Mouse (Mus musculus): Measurements from ENCODE around the gene Rapgefl1.

Rapgefl1 gene

DNA sequence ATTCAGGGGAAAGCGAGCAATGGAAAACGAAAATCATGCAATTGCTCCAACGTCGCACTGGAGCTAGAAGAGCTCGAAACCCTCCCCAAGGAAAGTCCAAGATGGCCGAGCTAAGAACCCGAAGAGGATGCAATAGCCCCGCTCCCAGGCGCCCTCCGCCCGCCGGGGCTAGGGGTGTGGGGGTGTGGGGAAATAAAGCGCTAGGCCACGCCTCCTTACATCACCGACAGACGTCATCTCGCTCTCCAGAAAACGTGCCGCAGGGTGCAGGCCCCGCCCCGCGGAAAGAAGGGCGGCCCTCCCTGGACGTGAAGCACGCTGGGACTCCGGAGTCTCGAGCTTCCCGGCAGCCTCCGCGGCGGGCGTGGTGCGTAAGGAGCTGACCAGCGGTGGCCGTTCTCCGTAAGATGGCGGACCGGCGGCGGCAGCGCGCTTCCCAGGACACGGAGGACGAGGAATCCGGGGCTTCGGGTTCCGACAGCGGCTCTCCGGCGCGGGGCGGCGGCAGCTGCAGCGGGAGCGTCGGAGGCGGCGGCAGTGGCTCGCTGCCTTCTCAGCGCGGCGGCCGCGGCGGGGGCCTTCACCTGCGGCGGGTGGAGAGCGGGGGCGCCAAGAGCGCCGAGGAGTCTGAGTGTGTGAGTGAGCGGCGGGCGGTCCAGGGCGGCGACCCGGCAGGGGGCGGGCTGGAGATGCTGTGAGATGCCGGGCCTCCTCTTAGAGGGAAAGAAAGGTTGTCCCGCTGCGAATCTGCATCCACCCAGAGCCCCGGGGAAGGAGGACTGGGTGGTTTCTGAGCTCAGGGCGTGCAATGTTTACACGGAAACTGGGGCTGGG is 26.9 kb upstream of the Rapgefl1 start:
- in situ Hi-C loops (cut with MboI, MseI) = no loop called here

DNA sequence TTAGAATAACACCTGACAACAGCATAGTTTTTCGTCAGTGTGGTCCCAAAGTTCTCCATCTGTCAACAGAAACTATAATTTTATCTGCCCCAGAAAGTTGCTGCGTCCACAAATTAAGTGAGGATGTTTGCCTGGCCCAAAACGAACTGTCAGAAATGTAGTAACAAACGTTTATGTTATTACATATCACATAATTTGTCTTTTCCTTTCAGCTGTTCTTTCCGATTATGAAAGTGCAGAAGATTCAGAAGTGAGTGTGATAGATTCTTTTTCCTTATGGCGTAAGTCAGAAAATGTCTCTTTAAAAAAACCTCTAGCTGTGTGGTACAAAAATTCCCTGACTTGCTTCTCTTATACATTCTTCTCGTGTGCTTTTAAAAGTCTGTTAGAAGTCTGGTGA is 25.9 kb upstream of the Rapgefl1 start:
- in situ Hi-C loops (cut with MboI, MseI) = no loop called here

DNA sequence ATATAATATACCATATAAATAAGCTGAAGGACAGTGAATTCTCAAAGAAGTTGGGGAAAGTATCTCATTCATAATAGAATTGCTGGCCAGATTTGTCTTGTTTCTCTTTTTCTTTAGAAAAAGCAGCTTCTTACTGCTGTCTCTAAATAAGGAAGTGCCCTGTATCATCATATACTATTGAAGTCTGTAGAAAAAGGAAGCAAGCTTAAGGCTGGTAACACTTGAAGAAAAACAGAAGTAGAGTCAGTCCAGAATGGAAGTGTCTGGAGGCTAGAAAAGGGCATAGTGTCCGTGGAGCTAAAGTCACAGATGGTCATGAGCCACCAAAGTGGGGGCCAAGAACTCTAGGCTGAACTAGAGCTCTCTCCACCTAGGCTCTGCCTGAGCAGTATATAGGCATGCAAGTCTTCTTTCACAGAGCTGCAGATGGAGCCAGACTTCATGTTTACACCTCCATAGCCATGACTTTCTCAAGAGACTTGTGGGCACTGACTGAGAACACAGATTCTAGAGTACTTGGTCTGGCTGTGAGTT is 19.8 kb upstream of the Rapgefl1 start:
- in situ Hi-C loops (cut with MboI, MseI) = no loop called here

DNA sequence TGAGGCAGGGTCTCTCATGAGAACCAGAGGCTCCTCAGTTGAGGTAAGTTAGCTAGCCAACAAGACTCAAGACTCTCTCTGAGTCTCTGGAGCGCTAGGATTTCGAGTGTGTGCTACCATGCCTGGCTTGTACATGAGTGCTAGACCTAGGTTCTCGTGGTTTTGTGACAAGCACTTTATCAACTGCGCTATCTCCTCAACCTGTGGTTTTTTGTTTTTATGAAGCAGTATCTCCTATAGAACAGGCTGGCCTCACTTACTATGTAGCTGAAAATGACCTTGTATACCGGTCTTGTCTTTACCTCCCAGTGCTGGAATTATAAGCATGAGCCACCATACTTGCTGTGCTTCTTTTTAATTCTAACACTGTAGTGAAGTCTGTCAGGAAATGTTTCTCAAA is 15.6 kb upstream of the Rapgefl1 start:
- in situ Hi-C loops (cut with MboI, MseI) = loop anchor here in 1 of 2 experiments (5.0 to 10.0 kb wide), 2 partner anchors 186 to 1596 kb away; no protein-coding TSS in a partner anchor

DNA sequence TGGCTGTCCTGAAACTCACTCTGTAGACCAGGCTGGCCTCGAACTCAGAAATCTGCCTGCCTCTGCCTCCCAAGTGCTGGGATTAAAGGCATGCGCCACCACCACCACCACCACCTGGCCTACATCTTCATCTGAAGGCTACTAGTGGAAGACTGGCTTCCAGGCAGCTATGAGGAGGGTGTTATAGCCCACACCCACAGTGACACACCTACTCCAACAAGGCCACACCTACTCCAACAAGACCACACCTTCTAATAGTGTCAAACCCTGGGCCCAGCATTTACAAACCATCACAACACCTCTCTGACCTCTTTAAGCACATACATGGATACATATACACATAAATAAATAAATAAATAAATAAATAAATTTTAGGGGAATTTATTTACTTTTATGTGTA is 10.5 kb upstream of the Rapgefl1 start:
- in situ Hi-C loops (cut with MboI, MseI) = loop anchor here in 1 of 2 experiments (10.0 kb wide), 1 partner anchor 1601 kb away; no protein-coding TSS in a partner anchor

DNA sequence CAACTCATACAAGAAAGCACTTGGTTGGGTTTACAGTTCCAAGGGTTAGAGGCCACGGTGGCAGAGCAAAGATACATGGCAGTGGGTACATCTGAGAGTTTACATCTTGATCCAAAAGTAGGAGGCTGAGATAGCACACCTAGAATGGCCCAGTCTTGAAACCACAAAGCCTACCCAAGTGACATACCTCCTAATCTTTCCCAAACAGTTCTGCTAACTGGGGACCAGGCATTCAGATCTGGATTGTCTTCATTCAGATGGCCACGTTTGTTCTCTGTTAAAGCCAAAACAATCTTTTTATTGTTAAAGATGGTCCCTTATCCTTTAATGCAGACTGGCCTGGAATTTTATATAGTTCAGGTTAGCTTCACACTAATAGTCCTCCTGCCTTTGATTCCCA is 8.7 kb upstream of the Rapgefl1 start:
- in situ Hi-C loops (cut with MboI, MseI) = loop anchor here in 1 of 2 experiments (10.0 kb wide), 1 partner anchor 1603 kb away; no protein-coding TSS in a partner anchor

DNA sequence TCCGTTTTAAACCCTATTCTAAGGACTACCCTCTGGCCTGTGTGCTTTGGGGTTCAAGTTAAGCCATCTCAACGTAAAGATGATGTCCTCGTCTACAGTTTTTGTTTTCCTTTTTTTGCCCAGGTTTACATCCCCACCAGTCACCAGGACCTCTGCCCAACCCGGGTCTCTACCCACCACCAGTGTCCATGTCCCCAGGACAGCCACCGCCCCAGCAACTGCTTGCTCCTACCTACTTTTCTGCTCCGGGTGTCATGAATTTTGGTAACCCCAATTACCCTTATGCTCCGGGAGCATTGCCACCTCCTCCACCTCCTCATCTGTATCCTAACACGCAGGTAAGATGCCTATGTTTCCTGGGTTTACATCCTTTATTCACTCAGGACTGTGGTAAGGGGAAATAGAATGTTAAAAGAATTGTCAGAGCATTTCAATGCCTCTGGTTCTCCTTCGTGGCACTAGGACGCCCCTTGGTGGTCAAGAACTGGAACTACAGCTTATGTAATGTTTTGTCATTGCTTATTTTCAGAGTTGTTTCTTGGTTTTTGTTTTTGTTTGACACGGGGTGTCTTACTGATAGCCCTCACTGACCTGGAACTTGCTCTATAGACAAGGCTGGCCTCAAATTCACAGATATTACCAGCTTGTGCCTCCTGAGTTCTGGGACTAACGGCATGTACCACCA is 7.4 kb upstream of the Rapgefl1 start:
- in situ Hi-C loops (cut with MboI, MseI) = loop anchor here in 1 of 2 experiments (10.0 kb wide), 1 partner anchor 1604 kb away; no protein-coding TSS in a partner anchor

DNA sequence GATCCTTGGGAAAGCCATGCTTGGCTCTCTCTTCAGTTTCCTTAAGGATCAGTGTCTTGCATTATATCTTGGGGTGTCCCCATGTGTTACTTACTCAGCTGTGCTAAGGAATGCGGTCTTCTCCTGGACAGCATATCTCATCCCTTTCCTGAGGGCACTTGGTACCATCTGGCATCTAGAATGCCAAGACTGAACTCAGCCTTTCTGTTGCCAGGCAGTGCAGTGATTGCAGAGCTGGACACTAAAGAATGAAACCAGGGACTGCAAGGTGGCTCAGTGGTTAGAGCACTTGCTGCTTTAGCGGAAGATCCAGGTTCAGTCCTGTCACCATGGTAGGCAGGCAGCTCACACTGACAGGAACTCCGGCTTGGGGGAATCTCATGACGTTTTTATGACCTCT is 6.7 kb upstream of the Rapgefl1 start:
- in situ Hi-C loops (cut with MboI, MseI) = loop anchor here in 1 of 2 experiments (10.0 kb wide), 1 partner anchor 1605 kb away; no protein-coding TSS in a partner anchor

DNA sequence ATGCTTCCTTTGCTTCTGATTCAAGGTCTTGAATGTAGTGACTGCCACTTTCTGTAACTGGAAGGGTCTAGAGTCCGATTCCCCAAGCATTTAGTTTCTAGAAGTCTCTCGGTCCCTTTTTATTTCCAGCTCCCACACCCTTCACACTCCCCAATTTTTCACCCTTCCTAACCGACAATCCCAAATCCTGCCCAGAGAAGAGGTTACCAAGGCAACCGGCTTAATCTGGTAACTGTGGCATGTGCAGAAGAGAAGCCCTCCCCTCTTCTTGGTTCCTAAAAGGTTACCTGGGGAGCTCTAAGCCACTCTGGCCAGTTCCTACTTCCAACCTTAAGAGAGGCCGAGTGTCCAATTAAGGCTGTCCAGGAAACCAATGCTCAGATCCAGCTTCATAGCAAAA is 1.3 kb upstream of the Rapgefl1 start:
- in situ Hi-C loops (cut with MboI, MseI) = no loop called here

DNA sequence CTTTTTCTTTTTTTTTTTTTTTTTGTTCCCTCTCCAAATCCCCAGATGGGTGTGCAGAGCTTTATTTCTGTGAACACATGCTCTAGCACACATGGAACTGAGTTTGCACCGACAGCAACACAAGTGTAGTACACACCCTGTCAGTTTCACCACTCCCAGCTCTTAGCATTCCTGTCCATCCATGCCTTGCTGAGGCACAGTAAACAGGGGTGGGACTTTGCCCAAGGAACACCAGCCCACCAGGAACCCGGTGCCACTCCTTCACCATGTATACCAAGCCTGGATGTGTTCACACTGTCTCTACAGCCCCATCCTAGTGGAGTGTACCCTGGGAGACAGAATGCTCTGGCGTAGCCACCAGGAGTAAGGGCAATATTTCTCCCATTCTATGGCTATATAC is 860 bp upstream of the Rapgefl1 start:
- in situ Hi-C loops (cut with MboI, MseI) = no loop called here

DNA sequence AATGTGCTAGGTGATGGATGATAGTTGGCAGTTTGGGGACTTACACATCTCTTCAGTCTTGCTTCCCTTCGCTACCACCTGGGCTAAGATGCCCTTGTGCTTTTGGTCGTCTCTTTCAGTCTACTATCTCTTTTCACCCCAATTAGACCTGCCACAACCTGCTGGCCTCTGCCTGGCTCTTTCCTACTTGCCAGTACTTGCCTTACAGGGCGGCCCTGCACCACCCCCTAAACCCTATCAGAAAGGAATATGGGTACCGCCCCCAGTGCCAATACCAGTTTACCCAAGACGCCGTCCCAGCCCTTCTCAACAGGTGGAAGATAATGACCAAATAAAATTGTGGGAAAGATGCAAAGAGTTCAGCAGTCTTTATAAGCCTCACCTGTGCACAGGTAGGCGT is 457 bp upstream of the Rapgefl1 start:
- in situ Hi-C loops (cut with MboI, MseI) = no loop called here

DNA sequence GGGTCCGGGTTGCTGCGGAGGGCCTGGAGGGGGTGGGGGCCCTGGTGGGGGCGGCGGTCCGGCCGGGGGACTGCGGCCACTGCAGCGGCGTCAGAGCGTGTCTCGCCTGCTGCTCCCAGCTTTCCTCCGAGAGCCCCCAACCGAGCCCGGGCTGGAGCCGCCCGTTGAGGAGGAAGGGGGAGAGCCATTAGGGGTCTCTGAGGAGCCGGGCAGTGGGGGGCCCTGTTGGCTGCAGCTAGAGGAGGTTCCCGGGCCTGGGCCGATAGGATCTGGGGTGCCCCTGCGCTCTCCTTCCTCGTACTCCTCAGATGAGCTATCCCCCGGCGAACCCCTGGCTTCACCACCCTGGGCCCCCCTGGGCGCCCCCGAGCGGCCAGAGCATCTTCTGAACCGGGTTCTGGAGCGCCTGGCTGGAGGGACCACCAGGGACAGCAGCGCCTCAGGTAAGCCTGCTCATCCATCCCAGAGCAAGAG is 683 bp downstream of the Rapgefl1 start:
- in situ Hi-C loops (cut with MboI, MseI) = no loop called here

DNA sequence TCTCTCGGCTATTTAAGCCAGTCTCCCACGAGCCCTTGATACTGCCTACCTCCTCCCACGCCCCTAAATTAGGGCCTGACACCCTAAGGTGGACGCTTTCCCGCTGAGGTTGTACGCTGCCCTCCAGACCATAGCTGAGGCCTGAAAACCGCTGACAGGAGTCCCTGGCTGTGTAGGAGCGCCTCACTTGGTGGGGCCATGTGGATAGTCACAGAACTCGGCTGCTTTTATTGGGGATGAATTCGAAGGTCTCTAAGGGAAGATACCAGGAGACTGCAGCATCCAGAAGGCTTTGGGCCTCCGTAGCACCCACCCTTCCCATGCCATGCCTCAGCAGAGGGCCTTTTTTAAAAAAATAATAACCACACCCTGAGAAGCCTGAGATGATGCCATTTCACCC is 1.3 kb downstream of the Rapgefl1 start:
- in situ Hi-C loops (cut with MboI, MseI) = no loop called here

DNA sequence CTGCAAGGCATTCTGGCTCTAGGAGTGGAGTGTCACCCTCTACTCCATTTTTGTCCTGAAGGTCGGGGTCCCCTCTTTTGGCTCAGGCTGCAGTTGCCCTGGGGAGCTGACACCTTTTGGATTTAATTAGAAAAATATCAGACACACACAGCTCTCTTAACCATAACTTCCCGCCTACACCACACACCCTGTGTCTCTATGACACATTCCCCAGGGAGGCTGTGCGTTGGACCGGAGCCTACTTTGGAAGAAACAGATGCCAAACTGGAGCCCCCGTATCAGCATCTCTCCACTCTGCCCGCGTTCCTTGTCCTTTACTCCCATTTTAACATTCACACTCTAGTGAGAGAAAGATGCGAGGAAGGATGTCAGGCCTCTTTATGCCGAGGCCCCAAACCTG is 1.9 kb downstream of the Rapgefl1 start:
- in situ Hi-C loops (cut with MboI, MseI) = no loop called here

DNA sequence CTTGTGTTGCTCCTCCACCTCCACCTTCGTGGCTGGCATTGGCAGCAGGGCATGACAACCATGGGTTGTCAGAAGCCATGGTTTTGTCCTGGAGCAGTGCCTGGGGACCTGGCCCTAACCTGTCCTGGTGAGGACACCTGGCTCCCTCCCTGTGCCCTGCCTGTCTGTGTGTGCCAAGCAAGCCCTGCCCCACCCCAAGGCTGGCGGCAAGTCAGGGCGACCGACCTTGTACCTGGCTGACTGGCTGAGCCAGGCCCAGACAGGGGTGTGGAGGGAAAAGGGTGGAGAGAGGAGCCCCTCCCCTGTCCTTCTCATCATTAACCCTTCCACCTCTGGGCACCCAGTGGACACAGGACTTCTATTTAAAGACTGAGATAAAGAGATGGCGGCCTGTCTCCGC is 2.8 kb downstream of the Rapgefl1 start:
- in situ Hi-C loops (cut with MboI, MseI) = no loop called here

DNA sequence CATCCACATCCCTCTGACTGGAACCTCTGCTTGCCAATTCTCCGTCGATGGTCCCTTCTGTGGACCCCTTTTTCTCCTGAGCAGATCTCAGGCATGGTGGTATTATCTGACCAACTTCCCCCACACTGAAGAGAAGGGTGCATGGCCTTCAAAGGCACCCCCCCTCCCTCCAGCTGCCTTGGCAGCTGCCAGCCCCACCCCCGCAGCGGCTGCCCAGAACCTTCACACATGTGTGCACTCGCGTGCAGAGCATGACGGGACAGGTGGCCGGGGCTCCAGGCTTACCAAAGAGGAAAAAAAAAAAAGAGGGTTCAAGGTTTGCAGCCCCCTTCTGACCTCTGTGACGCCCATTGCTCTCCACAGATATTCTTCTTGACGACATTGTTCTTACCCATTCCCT is 3.3 kb downstream of the Rapgefl1 start:
- in situ Hi-C loops (cut with MboI, MseI) = no loop called here

DNA sequence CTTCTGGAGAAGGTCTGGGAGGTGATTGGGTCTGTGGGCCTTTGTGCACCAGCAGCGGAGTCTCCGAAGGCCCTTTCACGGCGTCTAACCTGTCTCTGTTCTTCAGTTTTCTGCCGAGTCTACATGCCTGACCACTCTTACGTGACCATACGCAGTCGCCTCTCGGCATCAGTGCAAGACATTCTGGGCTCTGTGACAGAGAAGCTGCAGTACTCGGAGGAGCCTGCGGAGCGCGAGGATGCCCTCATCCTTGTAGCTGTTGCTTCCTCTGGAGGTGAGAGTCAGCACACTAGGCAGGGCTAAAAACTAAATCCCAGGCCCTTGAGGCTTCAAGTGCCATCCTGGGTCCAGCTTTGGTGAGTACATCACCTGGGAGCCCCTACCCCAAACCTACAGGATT is 9.4 kb downstream of the Rapgefl1 start:
- in situ Hi-C loops (cut with MboI, MseI) = no loop called here

DNA sequence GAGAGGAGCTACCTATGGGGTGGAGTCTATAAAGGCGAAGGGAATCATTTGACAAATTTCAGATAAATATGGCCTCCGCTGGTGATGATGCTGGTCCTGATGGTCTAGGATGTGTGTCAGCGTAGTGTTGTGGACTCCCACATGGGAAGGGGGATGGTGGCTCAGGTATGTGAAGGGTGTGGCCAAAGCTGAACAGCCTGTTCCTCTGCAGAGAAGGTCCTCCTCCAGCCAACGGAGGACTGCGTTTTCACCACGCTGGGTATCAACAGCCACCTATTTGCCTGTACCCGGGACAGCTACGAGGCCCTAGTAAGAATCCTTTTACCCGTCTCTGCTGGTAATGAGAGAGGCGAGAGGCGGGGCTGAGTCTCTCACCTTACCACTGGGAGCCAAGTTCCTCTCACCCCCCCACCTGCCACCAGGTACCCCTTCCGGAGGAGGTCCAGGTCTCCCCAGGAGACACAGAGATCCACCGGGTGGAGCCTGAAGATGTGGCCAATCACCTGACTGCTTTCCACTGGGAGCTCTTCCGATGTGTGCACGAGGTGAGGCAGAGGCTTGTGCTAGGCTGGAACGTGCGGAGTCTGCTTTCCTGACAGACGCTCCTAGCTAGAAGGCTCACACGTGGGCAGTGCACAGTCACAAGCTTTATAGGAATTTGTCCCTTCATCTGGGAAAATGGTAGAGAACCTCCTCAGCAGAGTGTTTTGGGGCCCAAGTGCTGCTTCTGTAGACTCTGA is 10.4 kb downstream of the Rapgefl1 start:
- in situ Hi-C loops (cut with MboI, MseI) = no loop called here

DNA sequence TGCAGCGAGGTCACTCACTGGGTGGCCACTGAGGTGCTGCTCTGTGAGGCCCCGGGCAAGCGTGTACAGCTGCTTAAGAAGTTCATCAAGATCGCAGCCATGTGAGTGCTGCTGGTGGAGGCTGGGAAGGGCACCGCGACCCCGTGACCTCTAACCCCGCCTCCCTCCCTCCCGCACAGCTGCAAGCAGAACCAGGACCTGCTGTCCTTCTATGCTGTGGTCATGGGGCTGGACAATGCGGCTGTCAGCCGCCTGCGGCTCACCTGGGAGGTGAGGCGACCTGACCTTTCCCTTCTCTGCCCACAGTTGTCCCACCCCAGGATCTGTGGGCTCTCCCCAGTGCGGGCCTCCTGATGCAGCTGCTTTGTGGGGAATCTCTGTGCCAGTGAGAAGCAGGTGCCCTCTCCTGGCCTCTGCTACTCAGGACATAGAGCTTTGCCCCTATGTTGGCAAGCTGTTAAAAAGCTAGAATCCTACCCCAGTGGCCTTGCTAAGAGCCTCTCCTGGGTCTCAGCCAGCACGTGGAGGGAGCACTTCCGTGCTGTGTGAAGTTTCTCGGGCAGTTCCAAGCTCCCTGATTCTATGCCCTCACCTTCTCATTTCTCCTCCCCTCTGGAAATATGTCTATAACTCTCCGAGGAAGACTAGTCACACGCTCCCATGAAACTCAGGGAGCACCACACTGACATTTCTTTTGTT is 12.8 kb downstream of the Rapgefl1 start:
- in situ Hi-C loops (cut with MboI, MseI) = no loop called here

DNA sequence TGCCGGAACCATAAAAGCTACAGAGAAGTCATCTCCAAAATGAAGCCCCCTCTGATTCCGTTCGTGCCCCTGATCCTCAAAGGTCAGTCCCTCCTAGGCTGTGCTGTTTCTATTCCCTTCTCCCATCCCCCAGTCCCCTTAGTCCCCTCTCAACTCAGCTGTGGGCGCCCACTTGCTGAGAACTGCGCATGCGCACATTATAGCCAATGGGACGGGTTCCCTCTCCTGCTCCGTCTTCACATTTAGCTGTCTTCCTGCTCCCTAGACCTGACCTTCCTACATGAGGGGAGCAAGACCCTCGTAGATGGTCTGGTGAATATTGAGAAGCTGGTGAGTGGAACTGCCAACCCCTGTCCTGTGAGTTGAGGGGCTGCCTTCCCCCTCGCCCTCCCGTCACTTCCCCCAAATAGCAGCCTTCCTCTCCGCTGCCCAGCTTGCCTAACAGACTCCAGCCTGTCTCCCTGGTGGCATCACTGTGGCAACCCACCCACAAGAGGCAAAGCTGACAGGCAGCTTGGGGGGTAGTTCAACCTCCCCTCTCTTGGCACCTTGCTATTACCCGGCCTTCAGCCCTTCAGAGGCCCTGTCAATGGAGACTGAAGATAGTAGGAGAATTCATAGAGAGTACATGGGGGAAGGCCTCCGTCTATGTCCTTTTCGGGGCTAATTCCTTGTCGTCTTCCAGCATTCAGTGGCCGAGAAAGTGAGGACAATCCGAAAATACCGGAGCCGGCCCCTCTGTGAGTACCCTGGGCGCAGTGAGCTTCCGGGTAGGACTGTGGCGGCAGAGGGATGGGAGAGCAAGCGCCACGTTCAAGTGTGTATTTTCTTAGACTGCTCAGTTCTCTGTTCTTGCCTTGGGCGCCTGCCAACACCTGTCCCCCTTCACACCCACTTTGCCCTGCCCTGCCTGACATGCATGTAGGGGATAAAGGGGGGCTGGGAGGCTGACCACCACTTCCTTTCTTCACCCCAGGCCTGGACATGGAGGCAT is 13.8 kb downstream of the Rapgefl1 start:
- in situ Hi-C loops (cut with MboI, MseI) = no loop called here

All from T-helper 17 cell (primary cell).